Mouse (Mus musculus) thymus, postnatal 10 days (tissue): Measurements from ENCODE around the gene Actl6a.

Experiments used
- DNase-seq, 2 experiments: peaks; one replicate each; pipeline ENCODE4 v3.0.0; 2021; ENCODE audit warnings: low spot score in 2 of 2

Actl6a gene

GRCm38 (mm10) chr3:32749820-32750579 lies 43.9 kb downstream of the Actl6a start:
- DNase-seq: no peak

GRCm38 (mm10) chr3:32754384-32754915 lies 48.4 kb downstream of the Actl6a start:
- no peak for DNase-seq

- DNase-seq: no peak
Observed at GRCm38 (mm10) chr3:32759212-32759611, 53.1 kb downstream of the Actl6a start.

GRCm38 (mm10) chr3:32762962-32763361 lies 56.9 kb downstream of the Actl6a start:
- DNase-seq: no peak

GRCm38 (mm10) chr3:32763902-32764301 lies 57.8 kb downstream of the Actl6a start:
- DNase-seq: no peak

- no peak for DNase-seq
Observed at GRCm38 (mm10) chr3:32770781-32771180, 64.7 kb downstream of the Actl6a start.
